Mouse (Mus musculus) thymus, adult 2 months (tissue): ENCODE results near the gene Wsb1.

ENCODE experiments used
- CTCF ChIP-seq: fragments of 200-500 bp; IDR thresholded peaks from 2 replicates; pipeline ENCODE4 v1.5.1; 2012; ENCODE audit warnings: mild to moderate bottlenecking, control low read depth, low read length, moderate library complexity, borderline replicate concordance; ENCODE audit not compliant: control insufficient read depth, poor library complexity, insufficient read depth; ENCODE audit errors: extremely low read depth
- POLR2A ChIP-seq: fragments of 200-500 bp; IDR thresholded peaks from 2 replicates; pipeline ENCODE4 v1.6.1; 2012; ENCODE audit warnings: mild to moderate bottlenecking, low read length, control low read depth, moderate library complexity; ENCODE audit not compliant: control insufficient read depth, poor library complexity, insufficient read depth; ENCODE audit errors: extremely low read depth

- TF ChIP-seq POLR2A = no peak
- no peak for TF ChIP-seq CTCF
Measured at GRCm38 (mm10) chr11:79296167-79296566, 41.7 kb upstream of the Wsb1 start.
